7 mouse cellular contexts compared by ENCODE assay signal in the genomic region with DNA sequence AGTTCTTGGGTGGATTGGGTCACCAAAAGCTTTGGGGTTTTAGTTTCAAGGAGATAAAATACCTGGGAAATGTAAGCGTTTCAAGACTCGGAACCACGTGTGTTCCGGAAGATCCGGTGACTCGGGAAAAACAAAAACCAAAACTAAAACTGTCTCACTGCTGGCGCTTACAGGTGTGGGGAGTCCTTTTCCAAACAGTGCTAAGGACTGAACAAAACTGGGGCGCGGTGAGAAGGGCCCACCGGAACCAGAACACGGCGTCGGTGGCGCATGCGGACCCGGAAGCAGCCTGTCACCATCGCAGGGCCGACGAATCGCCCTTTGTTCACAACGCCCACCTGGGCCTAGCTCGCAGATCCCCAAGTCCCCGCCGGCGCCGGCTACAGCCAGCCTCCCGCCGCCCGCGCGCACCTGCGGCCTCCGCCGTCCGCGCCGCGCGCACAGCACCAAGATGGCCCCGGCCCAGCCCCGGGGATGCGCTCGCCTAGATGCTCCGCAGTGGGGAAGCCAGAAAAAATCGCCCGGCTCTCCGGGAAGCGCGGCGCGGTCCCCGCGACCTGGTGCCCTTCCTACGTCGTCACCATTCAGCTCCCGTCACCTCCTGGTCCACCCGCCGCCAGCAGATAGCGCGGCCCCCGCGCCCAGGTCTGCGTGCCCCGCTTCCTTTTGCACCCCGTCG. TPM values are rescaled to one million over a fixed set of nuclear protein-coding genes. Genes with fewer than 3 reads are reported as not detected.
DNase-seq lines count a peak whose midpoint lies in the region; ATAC-seq lines count a peak whose summit lies in the region.

No protein-coding gene starts in this region.

- peak; percentile 34 for ATAC-seq in heart, embryonic 16.5 days (replicated peaks; ENCODE audit: extremely low read depth, insufficient read depth, low FRiP score)

- H3K27ac ChIP-seq in heart, embryonic 16.5 days (ENCODE audit: low read length) = peak overlapping the region; percentile 92

- H3K4me2 ChIP-seq in heart, embryonic 16.5 days (ENCODE audit: low read depth, low read length) = peak overlapping the region; percentile 79

- H3K9ac ChIP-seq in heart, embryonic 16.5 days (ENCODE audit: low read length) = peak overlapping the region; percentile 95

- no peaks in the 10 kb centered on the region for H3K9me3 ChIP-seq in heart, embryonic 16.5 days (replicated peaks; ENCODE audit: control insufficient read depth, low read length)

- peaks cover 23% of the 10 kb centered on the region for H3K4me1 ChIP-seq in heart, embryonic 16.5 days (ENCODE audit: control insufficient read depth, insufficient read depth, low read length)

- peak overlapping the region; percentile 97 for H3K4me3 ChIP-seq in heart, embryonic 16.5 days (ENCODE audit: low read length)

- no peaks in the 10 kb centered on the region for H3K27me3 ChIP-seq in heart, embryonic 16.5 days (ENCODE audit: control insufficient read depth, insufficient read depth, low read length)

- DNase-seq in 3T3-L1 (ENCODE audit: low read depth, low spot score) = peak; percentile 56
- peak; percentile 72 for DNase-seq in CD4-positive helper T cell, adult 2 months (ENCODE audit: low read depth, low spot score)
- peak; percentile 72 for DNase-seq in embryo, embryonic 11 days
- peak; percentile 32 for DNase-seq in layer of hippocampus, adult 9-11 months
- DNase-seq in lung, postnatal 14 days = peak; percentile 25
- peak; percentile 53 for DNase-seq in right cerebral cortex, postnatal 14 days

- under 1% methylated on average over 66 of the region's 66 CpGs for WGBS in heart, embryonic 16.5 days

- H3K36me3 ChIP-seq in heart, embryonic 16.5 days (ENCODE audit: control insufficient read depth, insufficient read depth) = peaks cover 21% of the 10 kb centered on the region

RNA-seq across cellular contexts. Expression of a gene that starts 0.5 kb away (rescaled TPM):
- 389 and 421 TPM in 2 replicates for polyA plus RNA-seq in heart, embryonic 16.5 days (2015; fragmentation: Nextera tagmentation; extraction: Ambion mirVana)

RNA-seq across cellular contexts. Expression of a gene that starts 0.6 kb away (rescaled TPM):
- 3.2 and 3.5 TPM in 2 replicates for polyA plus RNA-seq in heart, embryonic 16.5 days (2015; fragmentation: Nextera tagmentation; extraction: Ambion mirVana)

RNA-seq across cellular contexts. Expression of a gene that starts 16.9 kb away (rescaled TPM):
- 4.5 and 6.7 TPM in 2 replicates for polyA plus RNA-seq in heart, embryonic 16.5 days (2015; fragmentation: Nextera tagmentation; extraction: Ambion mirVana)

RNA-seq across cellular contexts. Expression of a gene that starts 28.7 kb away (rescaled TPM):
- polyA plus RNA-seq in heart, embryonic 16.5 days (2015; fragmentation: Nextera tagmentation; extraction: Ambion mirVana) = 30.2 and 30.8 TPM in 2 replicates

Comparison
In these comparisons a context has a peak if more than half of its experiments do, and no peak if none do; other contexts are left out.
1. Peak in every context shown above with its lines: DNase-seq, ATAC-seq, H3K4me3 ChIP-seq and H3K27ac ChIP-seq.